Mouse (Mus musculus): Measurements from ENCODE around the gene Fam214b.

Fam214b gene

DNA sequence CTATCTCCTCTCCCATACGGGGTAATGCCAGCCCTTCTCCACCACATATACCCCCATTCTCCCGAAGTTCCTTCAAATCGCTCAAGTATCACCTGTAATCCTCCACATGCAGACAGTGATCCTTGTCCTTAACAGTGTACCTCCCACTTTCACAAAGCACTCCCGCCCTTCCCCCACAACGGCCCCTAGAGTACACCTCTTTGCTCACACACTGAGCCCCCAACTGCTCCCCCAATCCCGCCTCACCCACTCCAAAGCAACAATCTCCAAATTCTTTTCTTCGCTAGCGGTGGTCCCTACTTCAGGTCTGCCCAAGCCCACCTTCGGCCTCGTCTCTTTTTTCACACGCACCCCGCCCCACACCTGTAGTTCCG, 748 bp downstream of the Fam214b start:
- H3K27me3 ChIP-seq (ENCODE audit: control insufficient read depth, insufficient read depth, low read length, poor library complexity, severe bottlenecking), result no peaks in the 10 kb centered on the region
- DNase-seq (ENCODE audit: low read depth, low spot score), result no peak
- no peaks in the 10 kb centered on the region for H3K36me3 ChIP-seq (ENCODE audit: control insufficient read depth, insufficient read depth, low read length, poor library complexity, severe bottlenecking)

DNA sequence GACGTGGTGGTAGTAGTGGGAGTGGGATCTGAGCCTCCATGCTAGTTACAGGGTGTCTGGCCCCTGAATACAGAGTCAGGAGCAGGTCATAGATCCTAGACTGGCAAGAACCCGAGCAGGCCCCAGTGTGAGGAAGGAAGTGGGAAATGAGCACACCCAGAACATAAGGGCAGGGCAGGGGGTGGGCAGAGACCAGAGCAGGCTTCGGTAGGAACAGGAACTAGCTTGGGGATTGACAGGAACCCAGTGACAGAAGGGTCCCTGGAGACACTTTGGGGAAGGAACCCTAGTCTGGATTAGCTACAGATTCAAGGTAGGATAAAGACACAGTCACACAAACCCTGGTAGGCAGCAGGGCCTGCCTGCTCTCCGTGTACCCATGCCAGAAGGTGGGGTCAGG, 1.3 kb downstream of the Fam214b start:
- Histone ChIP-seq H3K27me3 (ENCODE audit: control insufficient read depth, insufficient read depth, low read length, poor library complexity, severe bottlenecking) (no peaks in the 10 kb centered on the region), H3K36me3 (ENCODE audit: control insufficient read depth, insufficient read depth, low read length, poor library complexity, severe bottlenecking) (no peaks in the 10 kb centered on the region)
- peak; percentile 62 for DNase-seq (ENCODE audit: low read depth, low spot score)

DNA sequence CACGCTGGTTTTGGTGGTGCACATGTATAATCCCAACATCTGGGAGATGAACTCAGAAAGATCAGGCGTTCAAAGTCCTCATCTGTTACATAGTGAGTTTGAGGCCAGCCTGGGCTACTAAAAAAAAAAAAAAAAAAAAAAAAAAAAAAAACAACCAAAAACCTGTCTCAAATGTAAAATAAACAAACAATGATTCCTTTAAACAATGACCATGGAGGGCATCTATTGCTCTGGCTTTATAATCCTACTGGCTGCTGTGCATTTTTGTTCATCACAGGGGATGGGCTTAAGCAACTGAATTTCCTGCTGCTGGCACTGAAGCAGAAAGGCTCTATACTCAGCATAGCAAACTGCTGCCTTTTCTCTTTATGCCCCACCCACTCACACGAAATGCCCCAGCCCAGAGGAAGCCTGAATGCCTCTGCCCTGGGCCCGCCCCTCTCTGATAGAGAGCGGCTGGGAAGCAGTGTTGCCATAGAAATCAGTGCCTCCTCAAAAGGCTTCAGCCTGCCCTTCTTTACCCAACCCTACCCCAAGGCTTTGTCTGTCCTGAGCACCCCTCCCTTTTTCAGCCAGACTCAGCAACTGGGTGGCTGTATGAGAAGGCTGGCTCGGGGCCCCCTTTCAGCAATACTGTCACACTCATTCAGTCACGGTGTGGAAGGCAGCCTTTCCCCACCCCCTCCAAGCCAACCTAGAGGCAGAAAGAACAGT, 2.2 kb downstream of the Fam214b start:
- DNase-seq (ENCODE audit: low read depth, low spot score), result peak; percentile 90
- Histone ChIP-seq H3K27me3 (ENCODE audit: control insufficient read depth, insufficient read depth, low read length, poor library complexity, severe bottlenecking) (no peaks in the 10 kb centered on the region), H3K36me3 (ENCODE audit: control insufficient read depth, insufficient read depth, low read length, poor library complexity, severe bottlenecking) (no peaks in the 10 kb centered on the region)

DNA sequence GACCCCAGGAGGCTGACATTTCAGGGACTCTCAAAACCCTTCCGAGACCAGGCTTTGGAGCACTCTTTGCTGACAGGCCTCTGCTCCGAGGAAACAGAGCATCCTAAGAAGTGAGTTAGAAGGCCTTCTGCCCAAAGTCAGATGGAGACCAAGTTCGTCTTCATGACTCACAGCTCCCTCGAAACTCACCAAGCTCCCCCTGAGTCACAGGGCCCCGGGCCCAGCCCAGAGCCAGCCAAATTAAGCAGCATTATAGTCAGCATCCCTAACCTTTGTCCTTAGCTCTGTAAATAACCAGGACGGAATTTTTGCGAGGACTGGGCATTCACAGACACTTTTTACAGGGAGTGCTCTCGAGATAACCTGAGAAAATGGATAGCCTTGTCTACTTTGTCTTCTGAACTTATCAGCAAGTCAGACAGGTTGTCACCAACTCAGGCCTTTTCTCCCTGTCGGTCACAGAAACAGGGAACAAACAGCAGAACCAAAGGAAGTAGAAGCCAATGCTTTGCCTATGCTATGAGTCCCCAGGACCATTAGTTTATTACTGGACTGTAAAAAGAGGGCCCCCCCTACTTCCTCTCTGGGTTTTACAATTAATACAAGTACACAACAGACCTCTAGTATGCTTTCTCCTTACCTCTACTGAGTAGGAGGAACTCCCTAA, 5.0 kb downstream of the Fam214b start:
- Histone ChIP-seq H3K36me3 (ENCODE audit: control insufficient read depth, insufficient read depth, low read length, poor library complexity, severe bottlenecking) (no peaks in the 10 kb centered on the region), H3K27me3 (ENCODE audit: control insufficient read depth, insufficient read depth, low read length, poor library complexity, severe bottlenecking) (no peaks in the 10 kb centered on the region)
- DNase-seq (ENCODE audit: low read depth, low spot score), result peak; percentile 11

DNA sequence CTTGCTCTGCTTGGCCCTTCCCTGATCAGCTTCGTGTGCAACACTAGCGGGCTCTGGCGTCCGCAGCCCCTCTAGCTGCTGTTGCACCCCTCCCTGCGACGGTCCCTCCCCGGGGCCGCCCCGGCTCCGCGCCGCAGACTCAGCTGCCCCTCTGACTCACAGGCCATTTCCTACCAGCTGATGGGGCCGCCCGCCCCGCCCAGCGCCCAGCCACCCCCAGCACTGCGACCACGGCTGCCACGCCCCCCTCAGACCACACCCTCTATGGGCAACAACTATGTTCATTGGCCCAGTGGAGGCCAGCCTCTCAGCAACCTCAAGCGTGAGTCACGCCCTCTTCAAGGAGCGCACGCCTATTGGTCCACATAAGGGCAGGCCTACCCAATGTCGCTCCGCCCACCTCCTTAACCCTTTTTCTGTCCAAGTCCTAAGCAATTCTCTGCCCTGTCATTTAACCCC, 5.9 kb downstream of the Fam214b start:
- peak; percentile 98 for DNase-seq (ENCODE audit: low read depth, low spot score)
- no peaks in the 10 kb centered on the region for H3K27me3 ChIP-seq (ENCODE audit: control insufficient read depth, insufficient read depth, low read length, poor library complexity, severe bottlenecking)
- H3K36me3 ChIP-seq (ENCODE audit: control insufficient read depth, insufficient read depth, low read length, poor library complexity, severe bottlenecking), result no peaks in the 10 kb centered on the region

DNA sequence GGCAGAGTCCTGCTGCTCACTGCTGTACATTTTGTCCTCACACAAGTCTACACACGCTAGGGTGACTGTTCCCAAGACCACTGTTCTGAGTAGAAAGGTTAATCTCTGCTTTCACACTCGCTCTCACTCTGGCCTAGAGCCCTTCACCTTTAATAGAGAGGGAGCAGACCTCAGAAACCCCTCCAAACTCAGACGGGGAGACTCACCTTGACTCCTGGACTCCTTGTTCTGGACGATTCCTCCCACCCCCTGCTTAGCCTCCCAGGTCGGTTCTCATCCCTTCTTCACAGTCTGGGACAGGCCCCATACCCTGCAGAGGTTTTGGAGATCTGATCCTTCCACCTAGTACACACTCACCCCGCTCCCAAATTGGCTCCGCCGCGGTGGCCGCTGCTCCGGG, 6.4 kb downstream of the Fam214b start:
- Histone ChIP-seq H3K27me3 (ENCODE audit: control insufficient read depth, insufficient read depth, low read length, poor library complexity, severe bottlenecking) (no peaks in the 10 kb centered on the region), H3K36me3 (ENCODE audit: control insufficient read depth, insufficient read depth, low read length, poor library complexity, severe bottlenecking) (no peaks in the 10 kb centered on the region)
- no peak for DNase-seq (ENCODE audit: low read depth, low spot score)

DNA sequence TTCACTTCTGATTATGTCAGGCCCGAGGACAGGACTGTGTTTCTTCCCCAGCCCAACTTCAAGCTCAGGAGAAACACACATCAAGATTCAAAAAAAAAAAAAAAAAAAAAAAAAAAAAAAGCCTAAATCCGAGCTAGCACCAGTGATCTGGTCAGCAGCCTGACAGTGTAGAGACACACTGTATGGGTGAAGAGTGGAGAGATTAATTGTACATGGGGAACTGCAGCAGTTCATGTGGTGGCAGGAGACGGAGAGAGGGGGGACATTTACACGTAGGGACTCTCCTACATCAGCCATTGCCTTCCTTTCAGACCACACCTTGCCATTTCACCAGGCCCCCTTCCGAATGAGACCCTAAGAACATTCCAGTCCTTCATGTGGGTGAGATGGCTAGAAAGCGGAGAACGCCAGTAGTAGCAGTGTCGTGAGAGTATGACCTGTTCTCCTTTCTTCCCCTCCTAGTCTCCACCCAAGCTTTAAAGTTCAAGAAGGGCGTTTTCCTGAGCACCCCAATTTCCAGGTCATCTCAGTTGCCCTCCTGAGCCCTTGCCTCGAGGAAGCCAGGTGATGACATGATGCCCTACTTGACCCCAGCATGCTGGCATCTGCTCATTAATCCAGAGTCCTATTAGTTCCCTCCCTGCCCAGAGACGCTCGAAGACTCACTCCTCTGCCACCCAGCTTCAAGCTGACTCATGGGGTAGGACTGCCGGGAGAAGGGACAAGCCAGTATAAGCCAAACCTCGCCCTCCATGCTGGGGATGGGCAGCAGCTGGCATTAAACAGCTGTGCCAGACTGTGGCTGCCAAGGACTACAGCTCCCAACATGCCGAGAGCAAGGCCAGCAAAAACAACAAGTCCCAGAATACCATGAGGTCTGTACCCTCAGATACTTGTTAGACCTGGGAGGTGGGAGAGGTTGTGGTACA, 7.2 kb downstream of the Fam214b start:
- Histone ChIP-seq H3K36me3 (ENCODE audit: control insufficient read depth, insufficient read depth, low read length, poor library complexity, severe bottlenecking) (no peaks in the 10 kb centered on the region; the same call in 1 of the 2 replicates), H3K27me3 (ENCODE audit: control insufficient read depth, insufficient read depth, low read length, poor library complexity, severe bottlenecking) (no peaks in the 10 kb centered on the region)
- DNase-seq (ENCODE audit: low read depth, low spot score), result no peak

DNA sequence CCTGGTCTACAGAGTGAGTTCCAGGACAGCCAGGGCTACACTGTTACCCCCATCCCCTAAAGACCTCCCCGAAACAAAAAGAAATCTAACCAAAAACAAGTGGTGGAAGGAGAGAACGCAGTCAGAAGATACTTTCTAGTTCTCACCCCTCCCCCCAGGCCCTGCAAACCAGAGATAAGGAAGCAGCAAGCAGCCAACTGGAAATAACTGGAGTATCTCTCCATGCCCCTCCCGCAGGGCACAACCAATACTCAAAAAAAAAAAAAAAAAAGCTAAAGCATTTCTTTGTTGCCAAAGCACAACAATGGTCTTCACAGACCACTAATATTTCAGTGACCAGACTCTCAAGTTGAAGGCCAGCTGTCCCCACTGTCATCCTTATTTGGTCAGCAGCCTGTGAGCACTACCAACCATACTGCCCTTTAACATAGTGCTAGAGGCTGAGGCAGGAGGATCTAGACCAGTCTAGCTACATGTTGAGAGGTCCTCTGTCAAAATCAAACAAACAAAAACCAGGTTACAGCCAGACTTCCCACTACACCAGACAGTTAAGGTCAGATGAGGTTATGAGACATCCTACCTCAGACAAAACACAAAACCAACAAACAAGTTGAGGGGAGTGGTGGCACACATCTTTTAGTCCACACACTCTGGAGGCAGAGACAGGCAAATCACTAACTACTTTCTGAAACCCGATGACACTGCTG, 8.0 kb downstream of the Fam214b start:
- Histone ChIP-seq H3K27me3 (ENCODE audit: control insufficient read depth, insufficient read depth, low read length, poor library complexity, severe bottlenecking) (no peaks in the 10 kb centered on the region), H3K36me3 (ENCODE audit: control insufficient read depth, insufficient read depth, low read length, poor library complexity, severe bottlenecking) (no peaks in the 10 kb centered on the region; the same call in 1 of the 2 replicates)
- no peak for DNase-seq (ENCODE audit: low read depth, low spot score)

DNA sequence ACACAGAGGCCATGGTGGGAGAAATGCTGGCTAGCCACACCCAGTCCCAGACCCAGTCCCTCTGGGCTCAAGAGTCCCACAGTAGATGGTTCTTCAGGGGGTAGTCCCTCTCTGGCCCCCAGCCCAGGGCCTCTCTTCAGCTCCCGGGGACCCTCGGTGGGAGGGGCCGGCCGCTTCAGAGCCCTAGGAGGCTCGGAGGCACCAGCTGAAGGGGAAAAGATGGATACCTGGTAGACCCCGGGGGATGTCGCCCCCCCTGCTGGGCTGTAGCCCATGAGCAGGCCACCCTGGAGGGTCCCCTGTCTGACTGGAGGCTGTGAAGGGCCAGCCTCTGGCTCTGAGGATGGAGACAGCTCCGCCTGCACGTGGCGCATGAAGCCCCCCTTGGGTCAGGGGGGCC, 9.7 kb downstream of the Fam214b start:
- Histone ChIP-seq H3K36me3 (ENCODE audit: control insufficient read depth, insufficient read depth, low read length, poor library complexity, severe bottlenecking) (no peaks in the 10 kb centered on the region; the same call in 1 of the 2 replicates), H3K27me3 (ENCODE audit: control insufficient read depth, insufficient read depth, low read length, poor library complexity, severe bottlenecking) (no peaks in the 10 kb centered on the region)
- no peak for DNase-seq (ENCODE audit: low read depth, low spot score)

DNA sequence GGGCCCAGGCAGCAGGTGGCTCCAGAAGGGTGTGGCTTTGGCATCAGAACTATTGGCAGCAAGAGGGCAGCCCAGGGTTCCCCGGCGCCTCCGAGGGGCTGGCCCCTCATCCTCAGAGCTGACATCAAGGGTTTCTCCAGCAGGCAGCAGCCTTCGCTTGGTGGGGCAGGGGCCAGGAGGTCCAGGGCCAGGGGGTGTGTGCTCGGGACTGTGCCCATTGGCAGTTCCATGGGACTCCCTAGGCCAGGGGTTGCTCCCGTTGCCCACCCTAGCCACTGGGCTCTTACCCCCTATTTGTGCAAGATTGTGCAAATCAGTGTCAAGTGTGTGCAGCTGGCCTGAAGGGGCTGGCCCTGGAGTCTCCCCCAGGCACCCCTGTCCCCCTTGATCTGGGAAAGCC, 10.2 kb downstream of the Fam214b start:
- Histone ChIP-seq H3K27me3 (ENCODE audit: control insufficient read depth, insufficient read depth, low read length, poor library complexity, severe bottlenecking) (no peaks in the 10 kb centered on the region), H3K36me3 (ENCODE audit: control insufficient read depth, insufficient read depth, low read length, poor library complexity, severe bottlenecking) (no peaks in the 10 kb centered on the region; the same call in 1 of the 2 replicates)
- DNase-seq (ENCODE audit: low read depth, low spot score), result no peak

DNA sequence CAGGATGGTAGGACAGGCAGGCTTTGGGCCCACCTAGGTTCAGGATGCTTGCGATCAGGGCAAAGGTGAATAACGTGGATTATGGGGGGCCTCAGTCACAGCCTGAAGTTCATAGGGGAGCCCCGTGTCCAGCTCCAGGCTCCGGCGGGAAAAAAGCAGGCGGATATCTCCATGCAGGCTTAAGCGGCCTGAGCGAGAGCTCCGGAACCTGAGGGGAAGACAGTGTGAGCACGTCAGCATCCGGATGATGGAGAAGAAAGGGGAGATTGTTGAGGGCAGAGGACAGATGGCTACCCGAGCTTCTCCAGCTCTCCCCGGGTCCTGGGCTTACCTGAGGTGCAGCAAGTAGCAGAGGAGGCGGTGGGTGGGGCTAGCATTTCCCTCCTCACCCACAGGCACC, 12.5 kb downstream of the Fam214b start:
- no peaks in the 10 kb centered on the region for H3K27me3 ChIP-seq (ENCODE audit: control insufficient read depth, insufficient read depth, low read length, poor library complexity, severe bottlenecking)
- peaks cover 2% of the 10 kb centered on the region; the same call in 1 of the 2 replicates for H3K36me3 ChIP-seq (ENCODE audit: control insufficient read depth, insufficient read depth, low read length, poor library complexity, severe bottlenecking)
- DNase-seq (ENCODE audit: low read depth, low spot score), result no peak

DNA sequence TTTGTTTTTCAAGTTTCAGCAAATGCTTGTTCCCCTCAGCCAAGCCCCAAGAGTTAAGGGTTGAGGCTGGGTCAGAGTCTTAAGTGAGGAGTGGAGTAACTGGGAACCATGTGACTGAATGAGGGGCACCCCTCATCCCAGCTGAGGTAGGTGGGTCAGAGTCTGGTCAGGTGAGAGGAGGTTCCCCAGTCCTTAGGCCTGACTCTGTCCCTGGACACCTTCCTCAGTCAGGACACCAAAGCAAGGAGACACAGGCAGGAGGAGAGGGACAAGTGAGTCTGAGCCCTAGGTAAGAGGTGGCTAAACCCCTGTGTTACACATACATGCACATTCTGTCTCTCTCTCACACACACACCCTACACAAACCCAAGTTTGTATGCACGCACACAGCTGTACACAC, 13.5 kb downstream of the Fam214b start:
- DNase-seq (ENCODE audit: low read depth, low spot score), result no peak
- H3K27me3 ChIP-seq (ENCODE audit: control insufficient read depth, insufficient read depth, low read length, poor library complexity, severe bottlenecking), result no peaks in the 10 kb centered on the region
- H3K36me3 ChIP-seq (ENCODE audit: control insufficient read depth, insufficient read depth, low read length, poor library complexity, severe bottlenecking), result peaks cover 4% of the 10 kb centered on the region; the same call in 1 of the 2 replicates

DNA sequence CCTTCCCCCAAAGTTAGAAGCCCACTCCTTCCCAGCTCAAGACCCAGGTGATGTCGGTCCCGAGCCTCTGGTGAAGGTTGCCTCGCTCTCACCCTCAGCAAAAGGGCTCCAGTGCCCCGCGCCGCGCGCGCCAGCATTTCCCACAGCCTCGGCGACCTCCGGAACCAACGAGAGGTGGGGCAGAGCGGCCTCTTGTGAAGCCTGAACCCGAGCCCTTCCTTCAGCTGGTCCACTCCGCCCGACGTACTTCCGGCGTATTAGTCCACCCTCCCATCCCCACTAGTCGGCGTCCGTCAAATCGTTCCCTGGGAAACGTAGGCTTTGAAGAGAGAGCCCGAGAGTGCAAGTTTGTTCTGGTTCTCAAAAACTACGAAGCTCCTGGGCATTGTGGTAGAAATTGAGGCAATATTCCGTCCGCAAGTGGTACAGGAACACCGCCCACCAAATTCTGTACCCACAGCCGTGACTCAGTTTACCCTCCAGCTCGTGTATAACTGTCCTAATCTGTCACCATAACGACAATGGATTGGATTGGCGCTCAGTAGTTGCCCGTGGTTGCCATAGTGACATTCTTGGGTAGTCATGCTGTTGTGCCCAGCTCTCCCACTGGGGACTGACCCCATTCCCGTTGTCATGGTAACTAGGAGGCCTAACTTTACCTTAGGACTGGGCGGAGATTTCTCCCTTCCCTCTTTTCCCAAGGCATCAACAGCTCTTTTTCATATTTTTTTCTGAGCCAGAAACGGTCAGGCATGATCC, 14.6 kb downstream of the Fam214b start, which contains the start of gene Stoml2:
Stoml2 (minus strand) TSS at position 474 of the 759 bp plus-strand sequence.
- peak; percentile 93 for DNase-seq (ENCODE audit: low read depth, low spot score)
- Histone ChIP-seq H3K36me3 (ENCODE audit: control insufficient read depth, insufficient read depth, low read length, poor library complexity, severe bottlenecking) (peaks cover 4% of the 10 kb centered on the region), H3K27me3 (ENCODE audit: control insufficient read depth, insufficient read depth, low read length, poor library complexity, severe bottlenecking) (no peaks in the 10 kb centered on the region)

Data from splenic B cell, adult 2 months (primary cell).